Mouse (Mus musculus): Measurements from ENCODE around the gene Gatad2a.
"Not testable (repeated sequence)": the region's sequence is repeated elsewhere in the genome, so short reads cannot be mapped to it uniquely, and the experiment has no call there.

Gene Gatad2a

GRCm38 (mm10) chr8:69988936-69989335 is 7.2 kb downstream of the Gatad2a start:
- not testable (repeated sequence) for DNase-seq (ENCODE audit: low spot score)

GRCm38 (mm10) chr8:69987744-69988143 is 8.4 kb downstream of the Gatad2a start:
- DNase-seq (ENCODE audit: low spot score), result no peak

GRCm38 (mm10) chr8:69984876-69985553 is 11.2 kb downstream of the Gatad2a start:
- no peak for DNase-seq (ENCODE audit: low spot score)

- no peak for DNase-seq (ENCODE audit: low spot score)
Observed at GRCm38 (mm10) chr8:69978456-69978855, 17.7 kb downstream of the Gatad2a start.

GRCm38 (mm10) chr8:69974806-69975205 is 21.4 kb downstream of the Gatad2a start:
- no peak for DNase-seq (ENCODE audit: low spot score)

- DNase-seq (ENCODE audit: low spot score), result peak; percentile 89
Observed at GRCm38 (mm10) chr8:69974194-69974614, 22.0 kb downstream of the Gatad2a start.

- DNase-seq (ENCODE audit: low spot score), result peak; percentile 10
Observed at GRCm38 (mm10) chr8:69973442-69974161, 22.6 kb downstream of the Gatad2a start.

GRCm38 (mm10) chr8:69973063-69973441 is 23.1 kb downstream of the Gatad2a start:
- no peak for DNase-seq (ENCODE audit: low spot score)

GRCm38 (mm10) chr8:69970880-69971279 is 25.3 kb downstream of the Gatad2a start:
- DNase-seq (ENCODE audit: low spot score), result no peak

GRCm38 (mm10) chr8:69967291-69967933 is 28.8 kb downstream of the Gatad2a start:
- DNase-seq (ENCODE audit: low spot score), result no peak

GRCm38 (mm10) chr8:69959241-69959640 is 36.9 kb downstream of the Gatad2a start:
- DNase-seq (ENCODE audit: low spot score), result no peak

GRCm38 (mm10) chr8:69957879-69958278 is 38.3 kb downstream of the Gatad2a start:
- DNase-seq (ENCODE audit: low spot score), result no peak

- DNase-seq (ENCODE audit: low spot score), result no peak
Observed at GRCm38 (mm10) chr8:69957419-69957818, 38.8 kb downstream of the Gatad2a start.

- no peak for DNase-seq (ENCODE audit: low spot score)
Observed at GRCm38 (mm10) chr8:69956651-69957050, 39.5 kb downstream of the Gatad2a start.

- no peak for DNase-seq (ENCODE audit: low spot score)
Observed at GRCm38 (mm10) chr8:69954642-69955041, 41.5 kb downstream of the Gatad2a start.

- no peak for DNase-seq (ENCODE audit: low spot score)
Observed at GRCm38 (mm10) chr8:69954213-69954612, 42.0 kb downstream of the Gatad2a start.

- DNase-seq (ENCODE audit: low spot score), result no peak
Observed at GRCm38 (mm10) chr8:69950300-69950699, 45.9 kb downstream of the Gatad2a start.

- not testable (repeated sequence) for DNase-seq (ENCODE audit: low spot score)
Observed at GRCm38 (mm10) chr8:69942495-69942894, 53.7 kb downstream of the Gatad2a start.

GRCm38 (mm10) chr8:69940386-69940785 is 55.8 kb downstream of the Gatad2a start:
- DNase-seq (ENCODE audit: low spot score), result no peak

GRCm38 (mm10) chr8:69939633-69940032 is 56.6 kb downstream of the Gatad2a start:
- no peak for DNase-seq (ENCODE audit: low spot score)

- no peak for DNase-seq (ENCODE audit: low spot score)
Observed at GRCm38 (mm10) chr8:69938245-69938982, 57.8 kb downstream of the Gatad2a start.

- no peak for DNase-seq (ENCODE audit: low spot score)
Observed at GRCm38 (mm10) chr8:69937466-69937865, 58.7 kb downstream of the Gatad2a start.
